Mouse (Mus musculus) forebrain, embryonic 16.5 days (tissue): Measurements from ENCODE around the gene Dntt. TPM values are rescaled to one million over a fixed set of nuclear protein-coding genes. Genes with fewer than 3 reads are reported as not detected.

Experiments used
- ATAC-seq: fragments of 200-750 bp; cut with Nextera tagmentation; 2 replicates; pipeline ENCODE4 v1.8.0; 2017; ENCODE audit warnings: mild to moderate bottlenecking, moderate library complexity
- H3K27ac ChIP-seq: fragments of 300-500 bp; sonication (generic); 2 replicates; pipeline ENCODE4 v1.5.1; 2014; ENCODE audit warnings: low read length, control low read depth
- H3K27me3 ChIP-seq: fragments of 300-500 bp; sonication (generic); replicated peaks from 2 replicates; pipeline ENCODE4 v1.6.1; 2014; ENCODE audit warnings: low read length; ENCODE audit not compliant: control insufficient read depth, insufficient read depth
- H3K36me3 ChIP-seq: fragments of 300-500 bp; sonication (generic); 2 replicates; pipeline ENCODE4 v1.6.1; 2014; ENCODE audit not compliant: control insufficient read depth, insufficient read depth
- H3K4me1 ChIP-seq: fragments of 300-500 bp; sonication (generic); replicated peaks from 2 replicates; pipeline ENCODE4 v1.6.1; 2014; ENCODE audit warnings: low read length; ENCODE audit not compliant: control insufficient read depth, insufficient read depth
- H3K4me2 ChIP-seq: fragments of 300-500 bp; sonication (generic); 2 replicates; pipeline ENCODE4 v1.6.1; 2014; ENCODE audit warnings: mild to moderate bottlenecking, low read length, control low read depth
- H3K4me3 ChIP-seq: fragments of 300-500 bp; sonication (generic); replicated peaks from 2 replicates; pipeline ENCODE4 v1.5.1; 2014; ENCODE audit warnings: mild to moderate bottlenecking, low read length, control low read depth
- H3K9ac ChIP-seq: fragments of 300-500 bp; sonication (generic); replicated peaks from 2 replicates; pipeline ENCODE4 v1.6.1; 2014; ENCODE audit warnings: low read depth, low read length, control low read depth
- H3K9me3 ChIP-seq: fragments of 300-500 bp; sonication (generic); 2 replicates; pipeline ENCODE4 v1.6.1; 2016; ENCODE audit warnings: low read length; ENCODE audit not compliant: control insufficient read depth
- whole genome bisulfite sequencing: fragments of 180-500 bp; shearing (Covaris S2); extraction: QIAGEN DNeasy Blood & Tissue Kit; methylation state at CpG from one replicate; pipeline ENCODE4 v1.1.7; 2014; 5-methylcytosine and 5-hydroxymethylcytosine counted together
- polyA plus RNA-seq: library from polyadenylated mRNA; unstranded; fragments of >200 nt; fragmentation: Nextera tagmentation; extraction: Ambion mirVana; gene quantifications from 2 replicates; pipeline ENCODE4 v1.2.1, GENCODE M21; 2015

The Dntt gene
- polyA plus RNA-seq, 1 experiment from 2014 or later: not detected

GRCm38 (mm10) chr19:41076906-41077305 is 47.8 kb downstream of the Dntt start, which contains the start of gene Opalin:
Opalin (minus strand) TSS chr19:41077113.
- Histone ChIP-seq H3K4me2 (no peak within 1 kb of the TSS), H3K9ac (no peak within 1 kb of the TSS), H3K27me3 (no peaks in the 10 kb centered on the region), H3K9me3 (no peaks in the 10 kb centered on the region), H3K27ac (no peak within 1 kb of the TSS), H3K4me3 (no peak within 1 kb of the TSS), H3K4me1 (peaks cover 6% of the 10 kb centered on the region), H3K36me3 (no peaks in the 10 kb centered on the region)
- WGBS: 80% methylated on average over 3 of the region's 3 CpGs
- ATAC-seq: no peak

- ATAC-seq: peak; percentile 64
These were observed 52.5 kb downstream of the Dntt start for GRCm38 (mm10) chr19:41081589-41081988.

GRCm38 (mm10) chr19:41083646-41084045 is 54.6 kb downstream of the Dntt start:
- Histone ChIP-seq H3K36me3 (no peaks in the 10 kb centered on the region), H3K9me3 (no peaks in the 10 kb centered on the region), H3K4me1 (peaks cover 13% of the 10 kb centered on the region), H3K27me3 (no peaks in the 10 kb centered on the region; the same call in 1 of the 2 replicates), H3K9ac (no peak overlapping the region), H3K27ac (no peak overlapping the region), H3K4me3 (no peak overlapping the region), H3K4me2 (no peak overlapping the region)
- no peak for ATAC-seq
- WGBS: 94% methylated on average over 14 of the region's 14 CpGs

More at GRCm38 (mm10) chr19:41081589-41081988, 52.5 kb downstream of the Dntt start:
- Histone ChIP-seq H3K36me3 (no peaks in the 10 kb centered on the region), H3K4me2 (no peak overlapping the region), H3K4me3 (no peak overlapping the region), H3K27ac (peak overlapping the region; percentile 1; the same call in 1 of the 2 replicates), H3K27me3 (no peaks in the 10 kb centered on the region), H3K9me3 (no peaks in the 10 kb centered on the region), H3K4me1 (peaks cover 10% of the 10 kb centered on the region), H3K9ac (no peak overlapping the region)
- 10% methylated on average over 3 of the region's 3 CpGs for WGBS

- Histone ChIP-seq H3K9ac (no peak overlapping the region), H3K27ac (no peak overlapping the region), H3K36me3 (no peaks in the 10 kb centered on the region), H3K4me1 (peaks cover 14% of the 10 kb centered on the region), H3K4me2 (no peak overlapping the region), H3K27me3 (no peaks in the 10 kb centered on the region; the same call in 1 of the 2 replicates), H3K9me3 (no peaks in the 10 kb centered on the region), H3K4me3 (no peak overlapping the region)
- ATAC-seq: peak; percentile 8; the same call in 1 of the 2 replicates
- WGBS: 88% methylated on average over 6 of the region's 6 CpGs
These were observed 57.2 kb downstream of the Dntt start for GRCm38 (mm10) chr19:41086289-41086688.

- WGBS: 0% methylated on average over 2 of the region's 2 CpGs
- H3K4me2 ChIP-seq: no peak overlapping the region
These were observed 57.6 kb downstream of the Dntt start for GRCm38 (mm10) chr19:41086700-41087099.

GRCm38 (mm10) chr19:41087901-41088300 is 58.8 kb downstream of the Dntt start:
- no peaks in the 10 kb centered on the region for H3K36me3 ChIP-seq
- H3K4me3 ChIP-seq: no peak overlapping the region
- H3K9me3 ChIP-seq: no peaks in the 10 kb centered on the region
- no peak overlapping the region; the same call in 1 of the 2 replicates for H3K9ac ChIP-seq
- no peak overlapping the region for H3K4me2 ChIP-seq
- WGBS: 28% methylated on average over 4 of the region's 4 CpGs
- no peak for ATAC-seq
- no peak overlapping the region for H3K27ac ChIP-seq
- H3K27me3 ChIP-seq: no peaks in the 10 kb centered on the region; the same call in 1 of the 2 replicates
- peaks cover 4% of the 10 kb centered on the region; the same call in 1 of the 2 replicates for H3K4me1 ChIP-seq

More at GRCm38 (mm10) chr19:41086700-41087099, 57.6 kb downstream of the Dntt start:
- H3K4me3 ChIP-seq: no peak overlapping the region
- no peak overlapping the region for H3K27ac ChIP-seq
- no peak overlapping the region for H3K9ac ChIP-seq
- no peaks in the 10 kb centered on the region for H3K9me3 ChIP-seq
- H3K27me3 ChIP-seq: no peaks in the 10 kb centered on the region; the same call in 1 of the 2 replicates
- ATAC-seq: peak; percentile 76
- no peaks in the 10 kb centered on the region for H3K36me3 ChIP-seq
- H3K4me1 ChIP-seq: peaks cover 11% of the 10 kb centered on the region

GRCm38 (mm10) chr19:41088491-41088890 is 59.4 kb downstream of the Dntt start:
- H3K9ac ChIP-seq: no peak overlapping the region; the same call in 1 of the 2 replicates
- H3K27ac ChIP-seq: no peak overlapping the region
- H3K36me3 ChIP-seq: no peaks in the 10 kb centered on the region
- WGBS: 41% methylated on average over 18 of the region's 18 CpGs
- H3K4me1 ChIP-seq: peaks cover 4% of the 10 kb centered on the region; the same call in 1 of the 2 replicates
- no peak for ATAC-seq
- no peak overlapping the region for H3K4me2 ChIP-seq
- H3K27me3 ChIP-seq: no peaks in the 10 kb centered on the region; the same call in 1 of the 2 replicates
- H3K9me3 ChIP-seq: no peaks in the 10 kb centered on the region
- H3K4me3 ChIP-seq: no peak overlapping the region

GRCm38 (mm10) chr19:41089833-41090232 is 60.8 kb downstream of the Dntt start:
- H3K4me2 ChIP-seq: no peak overlapping the region
- ATAC-seq: peak; percentile 41
- H3K36me3 ChIP-seq: no peaks in the 10 kb centered on the region
- H3K9me3 ChIP-seq: no peaks in the 10 kb centered on the region
- 0 out of 2 replicates have a peak overlapping the region, but pooled peaks have one; percentile 4 for H3K9ac ChIP-seq
- 9% methylated on average over 5 of the region's 5 CpGs for WGBS
- H3K4me3 ChIP-seq: no peak overlapping the region
- H3K27ac ChIP-seq: no peak overlapping the region
- H3K27me3 ChIP-seq: no peaks in the 10 kb centered on the region; the same call in 1 of the 2 replicates
- peaks cover 4% of the 10 kb centered on the region; the same call in 1 of the 2 replicates for H3K4me1 ChIP-seq

GRCm38 (mm10) chr19:41091901-41092300 is 62.8 kb downstream of the Dntt start:
- H3K27me3 ChIP-seq: no peaks in the 10 kb centered on the region; the same call in 1 of the 2 replicates
- peaks cover 4% of the 10 kb centered on the region; the same call in 1 of the 2 replicates for H3K4me1 ChIP-seq
- 98% methylated on average over 2 of the region's 2 CpGs for WGBS
- H3K9me3 ChIP-seq: no peaks in the 10 kb centered on the region
- no peak overlapping the region for H3K9ac ChIP-seq
- no peak overlapping the region for H3K4me2 ChIP-seq
- H3K4me3 ChIP-seq: no peak overlapping the region
- no peaks in the 10 kb centered on the region for H3K36me3 ChIP-seq
- no peak overlapping the region for H3K27ac ChIP-seq
- ATAC-seq: no peak
